Mouse (Mus musculus): ENCODE results near the gene Tatdn2. TPM values are rescaled to one million over a fixed set of nuclear protein-coding genes. Genes with fewer than 3 reads are reported as not detected.
A peak's percentile ranks its signal among the peaks of the same experiment; 100 is the strongest.
"Not testable (repeated sequence)": the region's sequence is repeated elsewhere in the genome, so short reads cannot be mapped to it uniquely, and the experiment has no call there.

The Tatdn2 gene
- total RNA-seq, 2 experiments from 2014 or later, result 23.2 to 107 TPM

- no peak for ATAC-seq (ENCODE audit: poor library complexity, severe bottlenecking)
Observed at GRCm38 (mm10) chr6:113669821-113670220, 27.0 kb upstream of the Tatdn2 start.

- not testable (repeated sequence) for ATAC-seq (ENCODE audit: poor library complexity, severe bottlenecking)
Observed at GRCm38 (mm10) chr6:113672029-113672428, 24.8 kb upstream of the Tatdn2 start.

GRCm38 (mm10) chr6:113672989-113673388 lies 23.9 kb upstream of the Tatdn2 start:
- peak; percentile 28 for ATAC-seq (ENCODE audit: poor library complexity, severe bottlenecking)

GRCm38 (mm10) chr6:113675234-113675633 lies 21.6 kb upstream of the Tatdn2 start:
- ATAC-seq (ENCODE audit: poor library complexity, severe bottlenecking), result no peak

GRCm38 (mm10) chr6:113675991-113676390 lies 20.9 kb upstream of the Tatdn2 start:
- ATAC-seq (ENCODE audit: poor library complexity, severe bottlenecking), result no peak

GRCm38 (mm10) chr6:113677070-113677734 lies 19.6 kb upstream of the Tatdn2 start:
- peak; percentile 79 for ATAC-seq (ENCODE audit: poor library complexity, severe bottlenecking)

GRCm38 (mm10) chr6:113678246-113679012 lies 18.4 kb upstream of the Tatdn2 start:
- ATAC-seq (ENCODE audit: poor library complexity, severe bottlenecking), result no peak

- peak; percentile 31 for ATAC-seq (ENCODE audit: poor library complexity, severe bottlenecking)
Observed at GRCm38 (mm10) chr6:113679993-113680566, 16.8 kb upstream of the Tatdn2 start.

- peak; percentile 79 for ATAC-seq (ENCODE audit: poor library complexity, severe bottlenecking)
Observed at GRCm38 (mm10) chr6:113681271-113681670, 15.6 kb upstream of the Tatdn2 start.

GRCm38 (mm10) chr6:113683081-113683825 lies 13.6 kb upstream of the Tatdn2 start:
- no peak for ATAC-seq (ENCODE audit: poor library complexity, severe bottlenecking)

GRCm38 (mm10) chr6:113686551-113687125 lies 10.2 kb upstream of the Tatdn2 start:
- ATAC-seq (ENCODE audit: poor library complexity, severe bottlenecking), result no peak

- no peak for ATAC-seq (ENCODE audit: poor library complexity, severe bottlenecking)
Observed at GRCm38 (mm10) chr6:113690008-113690399, 6.8 kb upstream of the Tatdn2 start.

GRCm38 (mm10) chr6:113690400-113691083 lies 6.3 kb upstream of the Tatdn2 start:
- peak; percentile 39 for ATAC-seq (ENCODE audit: poor library complexity, severe bottlenecking)

GRCm38 (mm10) chr6:113691084-113691462 lies 5.8 kb upstream of the Tatdn2 start:
- ATAC-seq (ENCODE audit: poor library complexity, severe bottlenecking), result peak; percentile 64

- ATAC-seq (ENCODE audit: poor library complexity, severe bottlenecking), result peak; percentile 16
Observed at GRCm38 (mm10) chr6:113692661-113693133, 4.2 kb upstream of the Tatdn2 start.

GRCm38 (mm10) chr6:113693377-113693776 lies 3.5 kb upstream of the Tatdn2 start:
- no peak for ATAC-seq (ENCODE audit: poor library complexity, severe bottlenecking)

GRCm38 (mm10) chr6:113695203-113695602 lies 1.6 kb upstream of the Tatdn2 start:
- ATAC-seq (ENCODE audit: poor library complexity, severe bottlenecking), result no peak

GRCm38 (mm10) chr6:113695766-113696355 lies 989 bp upstream of the Tatdn2 start:
- no peak for ATAC-seq (ENCODE audit: poor library complexity, severe bottlenecking)

Data from megakaryocyte, adult 5-6 weeks (primary cell).